8 mouse cellular contexts compared by ENCODE assay signal in genomic region chr4:140906827-140907280, GRCm38 (mm10). TPM values are rescaled to one million over a fixed set of nuclear protein-coding genes. Genes with fewer than 3 reads are reported as not detected.
A peak's percentile ranks its signal among the peaks of the same experiment; 100 is the strongest.
DNase-seq lines count a peak whose midpoint lies in the region; ATAC-seq and TF ChIP-seq lines count a peak whose summit lies in the region.

No protein-coding gene starts in this region.

- TF ChIP-seq EP300 in ES-Bruce4 (IDR thresholded peaks at IDR 0.05; ENCODE audit: insufficient read depth, low read depth, low read length): no peak

- H3K9me3 ChIP-seq in heart, embryonic 10.5 days: no peaks in the 10 kb centered on the region
- H3K9me3 ChIP-seq in heart, embryonic 11.5 days (replicated peaks; ENCODE audit: control insufficient read depth, low read length): no peaks in the 10 kb centered on the region
- no peaks in the 10 kb centered on the region for H3K9me3 ChIP-seq in liver, embryonic 12.5 days (replicated peaks)
- no peaks in the 10 kb centered on the region for H3K9me3 ChIP-seq in liver, embryonic 11.5 days (ENCODE audit: control insufficient read depth, low read length)
- no peaks in the 10 kb centered on the region for H3K9me3 ChIP-seq in ES-Bruce4 (replicated peaks; ENCODE audit: control insufficient read depth, insufficient read depth, low read length, poor library complexity, severe bottlenecking)
- H3K9me3 ChIP-seq in hindbrain, postnatal 0 days (ENCODE audit: low read length): no peaks in the 10 kb centered on the region

- no peak for TF ChIP-seq CTCF in ES-Bruce4 (IDR thresholded peaks at IDR 0.05; ENCODE audit: low read depth, low read length)
- no peak for TF ChIP-seq CTCF in hindbrain, postnatal 0 days (IDR thresholded peaks at IDR 0.05; ENCODE audit: low read depth)

- H3K9ac ChIP-seq in heart, embryonic 11.5 days (ENCODE audit: low read depth, low read length): no peak overlapping the region
- H3K9ac ChIP-seq in liver, embryonic 12.5 days: no peak overlapping the region
- H3K9ac ChIP-seq in liver, embryonic 11.5 days (ENCODE audit: low read depth, low read length): no peak overlapping the region
- no peak overlapping the region for H3K9ac ChIP-seq in ES-Bruce4 (ENCODE audit: low read depth, poor library complexity, severe bottlenecking)
- H3K9ac ChIP-seq in hindbrain, postnatal 0 days (replicated peaks; ENCODE audit: low read length): no peak overlapping the region

- peak; percentile 70 for DNase-seq in heart, embryonic 10.5 days (ENCODE audit: low spot score)
- no peak for DNase-seq in liver, embryonic 11.5 days (ENCODE audit: low spot score)
- no peak for DNase-seq in hindbrain, postnatal 0 days (ENCODE audit: low spot score)
- DNase-seq in embryo, embryonic 10.5 days (ENCODE audit: low spot score): no peak
- no peak for DNase-seq in adrenal gland, postnatal 4 days (ENCODE audit: low spot score in 2 of 2)

- H3K36me3 ChIP-seq in heart, embryonic 10.5 days: no peaks in the 10 kb centered on the region
- no peaks in the 10 kb centered on the region for H3K36me3 ChIP-seq in heart, embryonic 11.5 days (ENCODE audit: control insufficient read depth, insufficient read depth, low read length)
- no peaks in the 10 kb centered on the region for H3K36me3 ChIP-seq in liver, embryonic 12.5 days
- no peaks in the 10 kb centered on the region for H3K36me3 ChIP-seq in liver, embryonic 11.5 days (ENCODE audit: control insufficient read depth, insufficient read depth, low read length)
- no peaks in the 10 kb centered on the region for H3K36me3 ChIP-seq in ES-Bruce4 (ENCODE audit: control insufficient read depth, insufficient read depth, low read length, poor library complexity, severe bottlenecking)
- no peaks in the 10 kb centered on the region for H3K36me3 ChIP-seq in hindbrain, postnatal 0 days (ENCODE audit: insufficient read depth, low read length)

- no peak overlapping the region for H3K4me2 ChIP-seq in heart, embryonic 11.5 days
- peak overlapping the region; percentile 72 for H3K4me2 ChIP-seq in liver, embryonic 12.5 days
- no peak overlapping the region for H3K4me2 ChIP-seq in liver, embryonic 11.5 days
- peak overlapping the region; percentile 67; the same call in 1 of the 2 replicates for H3K4me2 ChIP-seq in hindbrain, postnatal 0 days (ENCODE audit: low read depth, low read length)

- peaks cover 34% of the 10 kb centered on the region for H3K4me1 ChIP-seq in heart, embryonic 10.5 days
- H3K4me1 ChIP-seq in heart, embryonic 11.5 days (ENCODE audit: control insufficient read depth, insufficient read depth, low read length): peaks cover 4% of the 10 kb centered on the region; the same call in 1 of the 2 replicates
- H3K4me1 ChIP-seq in liver, embryonic 12.5 days: peaks cover 58% of the 10 kb centered on the region
- H3K4me1 ChIP-seq in liver, embryonic 11.5 days (replicated peaks; ENCODE audit: control insufficient read depth, insufficient read depth, low read length): 0 out of 2 replicates have a peak, but pooled peaks cover 7% of the 10 kb centered on the region
- H3K4me1 ChIP-seq in ES-Bruce4 (ENCODE audit: control insufficient read depth, insufficient read depth, low read length): peaks cover 2% of the 10 kb centered on the region
- no peaks in the 10 kb centered on the region for H3K4me1 ChIP-seq in hindbrain, postnatal 0 days (ENCODE audit: insufficient read depth, low read length)

- no peak for TF ChIP-seq POLR2A in ES-Bruce4 (IDR thresholded peaks at IDR 0.05; ENCODE audit: insufficient read depth, low read length)

- no peak overlapping the region for H3K27ac ChIP-seq in heart, embryonic 10.5 days
- no peak overlapping the region for H3K27ac ChIP-seq in heart, embryonic 11.5 days (ENCODE audit: low read depth, low read length)
- no peak overlapping the region for H3K27ac ChIP-seq in liver, embryonic 12.5 days
- no peak overlapping the region for H3K27ac ChIP-seq in liver, embryonic 11.5 days (ENCODE audit: low read depth, low read length)
- no peak overlapping the region for H3K27ac ChIP-seq in ES-Bruce4 (ENCODE audit: insufficient read depth, low read length)
- no peak overlapping the region for H3K27ac ChIP-seq in hindbrain, postnatal 0 days

- no peak for ATAC-seq in heart, embryonic 11.5 days (replicated peaks; ENCODE audit: insufficient number of reproducible peaks, low FRiP score, low TSS enrichment)
- ATAC-seq in liver, embryonic 12.5 days: no peak
- ATAC-seq in liver, embryonic 11.5 days (replicated peaks; ENCODE audit: low FRiP score): no peak
- no peak for ATAC-seq in hindbrain, postnatal 0 days

- H3K27me3 ChIP-seq in heart, embryonic 10.5 days (ENCODE audit: insufficient read depth, poor library complexity, severe bottlenecking): peaks cover 87% of the 10 kb centered on the region
- H3K27me3 ChIP-seq in heart, embryonic 11.5 days (ENCODE audit: control insufficient read depth, insufficient read depth, low read length): peaks cover 40% of the 10 kb centered on the region
- peaks cover 77% of the 10 kb centered on the region for H3K27me3 ChIP-seq in liver, embryonic 12.5 days (replicated peaks)
- peaks cover 29% of the 10 kb centered on the region for H3K27me3 ChIP-seq in liver, embryonic 11.5 days (replicated peaks; ENCODE audit: control insufficient read depth, insufficient read depth, low read length)
- H3K27me3 ChIP-seq in ES-Bruce4 (ENCODE audit: control insufficient read depth, insufficient read depth, low read length, poor library complexity, severe bottlenecking): no peaks in the 10 kb centered on the region
- peaks cover 9% of the 10 kb centered on the region; the same call in 1 of the 2 replicates for H3K27me3 ChIP-seq in hindbrain, postnatal 0 days (ENCODE audit: insufficient read depth, low read length)

- H3K4me3 ChIP-seq in heart, embryonic 10.5 days: peak overlapping the region; percentile 59; the same call in 1 of the 2 replicates
- no peak overlapping the region for H3K4me3 ChIP-seq in heart, embryonic 11.5 days (ENCODE audit: low read depth, low read length)
- H3K4me3 ChIP-seq in liver, embryonic 12.5 days: no peak overlapping the region
- no peak overlapping the region for H3K4me3 ChIP-seq in liver, embryonic 11.5 days (ENCODE audit: low read depth, low read length)
- H3K4me3 ChIP-seq in ES-Bruce4 (ENCODE audit: low read depth, low read length): peak overlapping the region; percentile 62
- no peak overlapping the region for H3K4me3 ChIP-seq in hindbrain, postnatal 0 days (ENCODE audit: low read length)

- 57% methylated on average over 11 of the region's 11 CpGs for WGBS in heart, embryonic 10.5 days
- WGBS in heart, embryonic 11.5 days (ENCODE audit: insufficient replicate concordance): 59% methylated on average over 11 of the region's 11 CpGs
- 50% methylated on average over 11 of the region's 11 CpGs for WGBS in liver, embryonic 12.5 days (ENCODE audit: insufficient replicate concordance)
- WGBS in liver, embryonic 11.5 days: 54% methylated on average over 11 of the region's 11 CpGs
- 55% methylated on average over 11 of the region's 11 CpGs for WGBS in hindbrain, postnatal 0 days

RNA-seq across cellular contexts. Expression of gene Padi2, which starts 0.7 kb away (rescaled TPM):
- polyA plus RNA-seq in heart, embryonic 10.5 days (2016; fragmentation: Nextera tagmentation; extraction: Ambion mirVana): 2.9 and 6.3 TPM in 2 replicates
- polyA plus RNA-seq in heart, embryonic 11.5 days (2014; fragmentation: Nextera tagmentation; extraction: Ambion mirVana): 3.8 and 5.9 TPM in 2 replicates
- 2.5 and 3.7 TPM in 2 replicates for polyA plus RNA-seq in liver, embryonic 12.5 days (2016; fragmentation: Nextera tagmentation; extraction: Ambion mirVana)
- 2.4 and 2.8 TPM in 2 replicates for polyA plus RNA-seq in liver, embryonic 11.5 days (2014; fragmentation: Nextera tagmentation; extraction: Ambion mirVana)
- 6.3 TPM in 2 replicates for polyA plus RNA-seq in ES-Bruce4 (2011; ENCODE audit: insufficient read depth, insufficient read length, low read depth, missing spikeins)
- 5.3 and 5.5 TPM in 2 replicates for total RNA-seq in hindbrain, postnatal 0 days (2014; rRNA removed)
- polyA plus RNA-seq in hindbrain, postnatal 0 days (2015; fragmentation: Nextera tagmentation; extraction: Ambion mirVana): 2.7 and 3.0 TPM in 2 replicates
- total RNA-seq in adrenal gland, postnatal 4 days (2021): 1 to 10 TPM; 6.7 to 9.5 TPM

RNA-seq across cellular contexts. Expression of gene Sdhb, which starts 54.1 kb away (rescaled TPM):
- 605 and 778 TPM in 2 replicates for polyA plus RNA-seq in heart, embryonic 10.5 days (2016; fragmentation: Nextera tagmentation; extraction: Ambion mirVana)
- polyA plus RNA-seq in heart, embryonic 11.5 days (2014; fragmentation: Nextera tagmentation; extraction: Ambion mirVana): 760 and 778 TPM in 2 replicates
- 241 and 248 TPM in 2 replicates for polyA plus RNA-seq in liver, embryonic 12.5 days (2016; fragmentation: Nextera tagmentation; extraction: Ambion mirVana)
- 339 and 355 TPM in 2 replicates for polyA plus RNA-seq in liver, embryonic 11.5 days (2014; fragmentation: Nextera tagmentation; extraction: Ambion mirVana)
- polyA plus RNA-seq in ES-Bruce4 (2011; ENCODE audit: insufficient read depth, insufficient read length, low read depth, missing spikeins): 99.6 and 103 TPM in 2 replicates
- 176 and 217 TPM in 2 replicates for total RNA-seq in hindbrain, postnatal 0 days (2014; rRNA removed)
- 583 and 596 TPM in 2 replicates for polyA plus RNA-seq in hindbrain, postnatal 0 days (2015; fragmentation: Nextera tagmentation; extraction: Ambion mirVana)
- total RNA-seq in adrenal gland, postnatal 4 days (2021): 100 to 1,000 TPM; 271 to 305 TPM

Comparison
In these comparisons a context has a peak if more than half of its experiments do, and no peak if none do; other contexts are left out.
1. H3K4me3 ChIP-seq: peak in heart, embryonic 10.5 days (single experiment) and ES-Bruce4 (single experiment); none in heart, embryonic 11.5 days (single experiment), liver, embryonic 12.5 days (single experiment), liver, embryonic 11.5 days (single experiment) and hindbrain, postnatal 0 days (single experiment).
2. H3K4me2 ChIP-seq: peak in liver, embryonic 12.5 days (single experiment) and hindbrain, postnatal 0 days (single experiment); none in heart, embryonic 11.5 days (single experiment) and liver, embryonic 11.5 days (single experiment).